Mouse (Mus musculus) kidney, embryonic 15.5 days (tissue): Measurements from ENCODE around the gene Pgpep1l. TPM values are rescaled to one million over a fixed set of nuclear protein-coding genes. Genes with fewer than 3 reads are reported as not detected.

Source experiments
- ATAC-seq: fragments of 200-750 bp; cut with Nextera tagmentation; replicated peaks from 2 replicates; pipeline ENCODE4 v1.8.0; 2017; ENCODE audit warnings: moderate TSS enrichment; ENCODE audit not compliant: low FRiP score
- H3K27ac ChIP-seq: fragments of 300-500 bp; sonication (generic); 2 replicates; pipeline ENCODE4 v1.5.1; 2015; ENCODE audit warnings: mild to moderate bottlenecking, inconsistent platforms
- H3K27me3 ChIP-seq: fragments of 300-500 bp; sonication (generic); 2 replicates; pipeline ENCODE4 v1.6.1; 2015; ENCODE audit warnings: inconsistent platforms
- H3K36me3 ChIP-seq: fragments of 300-500 bp; sonication (generic); 2 replicates; pipeline ENCODE4 v1.6.1; 2015; ENCODE audit warnings: inconsistent platforms
- H3K4me1 ChIP-seq: fragments of 300-500 bp; sonication (generic); 2 replicates; pipeline ENCODE4 v1.6.1; 2015; ENCODE audit warnings: inconsistent platforms
- H3K4me2 ChIP-seq: fragments of 300-500 bp; sonication (generic); 2 replicates; pipeline ENCODE4 v1.6.1; 2015; ENCODE audit warnings: moderate library complexity, mild to moderate bottlenecking, inconsistent platforms
- H3K4me3 ChIP-seq: fragments of 300-500 bp; sonication (generic); replicated peaks from 2 replicates; pipeline ENCODE4 v1.5.1; 2015; ENCODE audit warnings: mild to moderate bottlenecking, inconsistent platforms
- H3K9ac ChIP-seq: fragments of 300-500 bp; sonication (generic); 2 replicates; pipeline ENCODE4 v1.6.1; 2015; ENCODE audit warnings: mild to moderate bottlenecking, inconsistent platforms
- H3K9me3 ChIP-seq: fragments of 300-500 bp; sonication (generic); replicated peaks from 2 replicates; pipeline ENCODE4 v1.6.1; 2016; ENCODE audit warnings: inconsistent platforms
- WGBS: fragments of 180-500 bp; shearing (Covaris S2); methylation state at CpG from one replicate; pipeline ENCODE4 v1.1.7; 2015; ENCODE audit warnings: mixed read lengths; 5-methylcytosine and 5-hydroxymethylcytosine counted together
- polyA plus RNA-seq: library from polyadenylated mRNA; unstranded; fragments of >200 nt; fragmentation: Nextera tagmentation; extraction: Ambion mirVana; gene quantifications from 2 replicates; pipeline ENCODE4 v1.2.1, GENCODE M21; 2015

The Pgpep1l gene
- polyA plus RNA-seq, 1 experiment from 2014 or later: 0.17 TPM

- WGBS: 93% methylated on average over 10 of the region's 10 CpGs
- Histone ChIP-seq H3K27me3 (peaks cover 8% of the 10 kb centered on the region; the same call in 1 of the 2 replicates), H3K9ac (no peak overlapping the region), H3K4me2 (no peak overlapping the region), H3K27ac (no peak overlapping the region), H3K4me1 (peaks cover 20% of the 10 kb centered on the region), H3K9me3 (no peaks in the 10 kb centered on the region), H3K4me3 (no peak overlapping the region), H3K36me3 (no peaks in the 10 kb centered on the region)
- ATAC-seq: no peak
These were observed 8.6 kb upstream of the Pgpep1l start for GRCm38 (mm10) chr7:68272607-68273006.

GRCm38 (mm10) chr7:68271816-68272215 is 7.8 kb upstream of the Pgpep1l start:
- ATAC-seq: no peak

GRCm38 (mm10) chr7:68270551-68270950 is 6.5 kb upstream of the Pgpep1l start:
- Histone ChIP-seq H3K4me1 (peaks cover 14% of the 10 kb centered on the region), H3K4me2 (no peak overlapping the region), H3K36me3 (no peaks in the 10 kb centered on the region), H3K9me3 (no peaks in the 10 kb centered on the region), H3K9ac (no peak overlapping the region), H3K27ac (no peak overlapping the region), H3K27me3 (peaks cover 8% of the 10 kb centered on the region; the same call in 1 of the 2 replicates), H3K4me3 (no peak overlapping the region)
- WGBS: 58% methylated on average over 4 of the region's 4 CpGs
- ATAC-seq: no peak

More at GRCm38 (mm10) chr7:68271816-68272215, 7.8 kb upstream of the Pgpep1l start:
- Histone ChIP-seq H3K4me1 (peaks cover 16% of the 10 kb centered on the region), H3K27me3 (peaks cover 8% of the 10 kb centered on the region; the same call in 1 of the 2 replicates), H3K27ac (no peak overlapping the region), H3K4me3 (no peak overlapping the region), H3K9me3 (no peaks in the 10 kb centered on the region), H3K36me3 (no peaks in the 10 kb centered on the region), H3K9ac (no peak overlapping the region), H3K4me2 (no peak overlapping the region)
- 94% methylated on average over 6 of the region's 6 CpGs for WGBS

DNA sequence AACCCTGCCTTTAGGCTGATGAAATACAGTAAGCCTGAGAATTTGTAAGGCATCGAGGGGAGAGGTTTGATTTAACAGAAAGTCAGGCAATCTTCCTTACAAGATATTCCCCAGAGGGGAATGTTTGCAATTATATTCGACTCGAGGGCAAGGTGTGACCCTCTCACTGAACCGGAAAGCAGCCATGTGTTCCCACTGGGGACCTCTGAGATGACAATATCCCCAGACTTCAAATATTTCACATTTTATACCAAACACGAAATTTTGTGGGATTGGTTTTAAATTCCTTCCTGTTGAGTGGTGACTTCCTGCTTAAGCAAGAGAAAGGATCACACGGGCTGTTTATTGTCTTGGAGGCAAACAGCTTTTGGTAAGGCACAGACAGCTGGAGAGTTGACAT is 2.7 kb upstream of the Pgpep1l start:
- Histone ChIP-seq H3K36me3 (no peaks in the 10 kb centered on the region), H3K4me3 (no peak overlapping the region), H3K27ac (peak overlapping the region; percentile 23; the same call in 1 of the 2 replicates), H3K4me2 (peak overlapping the region; percentile 20; the same call in 1 of the 2 replicates), H3K9me3 (no peaks in the 10 kb centered on the region), H3K4me1 (peaks cover 47% of the 10 kb centered on the region), H3K27me3 (no peaks in the 10 kb centered on the region; the same call in 1 of the 2 replicates), H3K9ac (no peak overlapping the region)
- no peak for ATAC-seq
- WGBS: 9% methylated on average over 6 of the region's 6 CpGs

GRCm38 (mm10) chr7:68265391-68265790 is 1.4 kb upstream of the Pgpep1l start:
- ATAC-seq: no peak
- Histone ChIP-seq H3K4me1 (peaks cover 47% of the 10 kb centered on the region), H3K9ac (no peak overlapping the region), H3K9me3 (no peaks in the 10 kb centered on the region), H3K4me3 (no peak overlapping the region), H3K27me3 (no peaks in the 10 kb centered on the region; the same call in 1 of the 2 replicates), H3K4me2 (no peak overlapping the region), H3K27ac (no peak overlapping the region), H3K36me3 (no peaks in the 10 kb centered on the region)
- 15% methylated on average over 7 of the region's 7 CpGs for WGBS

GRCm38 (mm10) chr7:68264531-68264930 is 498 bp upstream of the Pgpep1l start:
- ATAC-seq: peak; percentile 38; the same call in 1 of the 2 replicates
- H3K4me2 ChIP-seq: peak overlapping the region; percentile 71
- H3K27me3 ChIP-seq: no peaks in the 10 kb centered on the region; the same call in 1 of the 2 replicates
- H3K36me3 ChIP-seq: no peaks in the 10 kb centered on the region
- no peaks in the 10 kb centered on the region for H3K9me3 ChIP-seq
- peak overlapping the region; percentile 46 for H3K27ac ChIP-seq
- peak overlapping the region; percentile 35; the same call in 1 of the 2 replicates for H3K9ac ChIP-seq
- WGBS: 5% methylated on average over 14 of the region's 14 CpGs
- H3K4me3 ChIP-seq: peak overlapping the region; percentile 38
- peaks cover 47% of the 10 kb centered on the region for H3K4me1 ChIP-seq

DNA sequence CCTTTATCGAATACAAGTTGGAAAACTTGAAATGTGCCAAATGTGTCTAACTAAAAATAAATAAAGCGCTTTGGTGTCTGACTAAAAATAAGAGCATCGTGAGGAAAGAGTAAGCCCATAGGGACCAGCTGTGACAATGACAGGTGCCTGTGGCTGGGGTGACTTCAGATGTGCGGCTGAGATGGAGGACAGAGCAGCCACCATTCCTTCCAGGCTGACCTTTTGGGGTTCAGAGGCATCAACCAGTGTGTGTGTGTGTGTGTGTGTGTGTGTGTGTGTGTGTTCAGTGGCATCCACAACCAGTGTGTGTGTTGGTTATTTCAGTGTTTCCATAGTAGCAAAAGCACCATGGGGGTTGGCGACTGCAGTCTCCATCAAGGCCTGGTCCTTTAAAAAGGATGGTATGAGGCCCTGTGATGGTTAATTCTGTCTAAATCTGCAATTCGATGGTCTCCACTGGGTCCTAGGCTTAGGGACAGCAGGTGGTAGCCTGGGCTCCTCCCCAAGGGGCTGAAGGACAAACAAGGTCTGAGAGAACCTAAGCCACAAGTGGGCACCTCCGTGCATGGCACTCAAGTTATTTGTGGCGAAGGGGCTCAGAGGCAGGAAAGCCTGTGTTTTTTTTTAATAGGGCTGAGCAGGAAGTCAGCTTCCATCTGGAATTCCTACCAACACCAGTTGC is 546 bp downstream of the Pgpep1l start:
- H3K27ac ChIP-seq: peak overlapping the region; percentile 46; the same call in 1 of the 2 replicates
- ATAC-seq: peak; percentile 1; the same call in 1 of the 2 replicates

DNA sequence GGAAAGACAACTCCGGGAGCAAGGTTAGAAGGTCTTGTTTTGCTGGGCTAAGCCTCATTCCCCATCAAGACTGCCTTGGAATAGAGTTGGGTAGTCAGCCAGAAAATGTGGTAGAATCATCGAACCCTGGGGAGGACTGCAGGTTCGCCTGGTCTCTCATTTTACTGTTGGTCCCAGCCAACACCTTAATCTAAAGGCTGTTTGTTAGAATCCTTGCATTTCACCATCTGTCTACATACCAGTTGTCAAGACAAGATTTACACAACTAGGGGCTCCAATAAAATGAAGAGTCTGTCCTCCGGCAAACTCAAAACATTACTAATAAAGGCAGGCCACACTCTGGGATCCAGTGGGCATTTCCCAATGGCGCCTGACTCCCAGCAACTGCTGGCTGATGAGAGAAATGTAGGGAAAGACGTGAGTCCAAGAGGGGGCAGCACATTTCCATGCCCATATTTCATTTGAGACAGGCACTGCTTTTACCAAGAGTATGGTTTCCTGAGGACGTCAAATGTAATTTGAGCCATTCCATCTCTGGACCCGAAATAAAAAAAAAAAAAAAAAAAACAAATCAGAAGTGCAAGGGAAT is 1.3 kb downstream of the Pgpep1l start:
- no peak overlapping the region for H3K4me3 ChIP-seq
- peaks cover 47% of the 10 kb centered on the region for H3K4me1 ChIP-seq
- H3K27me3 ChIP-seq: no peaks in the 10 kb centered on the region; the same call in 1 of the 2 replicates
- no peaks in the 10 kb centered on the region for H3K9me3 ChIP-seq
- 17% methylated on average over 8 of the region's 8 CpGs for WGBS
- no peak for ATAC-seq
- no peak overlapping the region for H3K9ac ChIP-seq
- no peak overlapping the region for H3K4me2 ChIP-seq
- H3K36me3 ChIP-seq: no peaks in the 10 kb centered on the region
- H3K27ac ChIP-seq: peak overlapping the region; percentile 43

More for the DNA sequence above, 546 bp downstream of the Pgpep1l start:
- H3K4me1 ChIP-seq: peaks cover 47% of the 10 kb centered on the region
- H3K27me3 ChIP-seq: no peaks in the 10 kb centered on the region; the same call in 1 of the 2 replicates
- H3K9me3 ChIP-seq: no peaks in the 10 kb centered on the region
- no peaks in the 10 kb centered on the region for H3K36me3 ChIP-seq
- peak overlapping the region; percentile 38 for H3K4me3 ChIP-seq
- peak overlapping the region; percentile 71 for H3K4me2 ChIP-seq
- WGBS: 45% methylated on average over 8 of the region's 8 CpGs
- peak overlapping the region; percentile 35; the same call in 1 of the 2 replicates for H3K9ac ChIP-seq

DNA sequence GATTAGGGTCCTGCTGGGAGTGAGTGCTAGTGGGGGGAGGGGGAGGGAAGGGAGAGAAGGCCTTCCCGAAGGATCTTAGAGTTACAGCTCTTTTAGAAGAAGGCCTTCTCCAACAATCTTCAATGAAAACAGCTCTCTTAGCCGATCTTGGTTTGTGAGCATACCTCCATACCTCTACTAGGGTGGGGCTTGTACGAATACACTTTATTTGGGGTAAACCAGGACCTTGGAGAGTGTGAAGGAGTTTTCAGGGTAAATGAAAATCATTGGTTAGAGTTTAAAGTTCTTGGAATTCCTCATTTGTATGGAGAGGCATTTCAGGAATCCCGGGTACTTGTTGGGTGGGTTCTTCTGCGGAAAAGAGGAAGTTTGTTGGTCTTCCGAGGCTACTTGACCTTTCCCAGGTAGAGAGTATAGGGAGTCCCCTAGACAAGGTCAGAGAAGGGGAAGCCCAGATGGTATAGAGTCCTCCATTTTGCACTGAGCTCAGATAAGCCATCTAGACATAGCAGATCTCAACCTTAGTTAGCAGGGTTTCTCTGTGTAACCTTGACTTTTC is 4.4 kb downstream of the Pgpep1l start:
- Histone ChIP-seq H3K4me3 (no peak overlapping the region), H3K36me3 (no peaks in the 10 kb centered on the region), H3K9me3 (no peaks in the 10 kb centered on the region), H3K27ac (no peak overlapping the region), H3K4me1 (peaks cover 27% of the 10 kb centered on the region), H3K4me2 (no peak overlapping the region), H3K27me3 (no peaks in the 10 kb centered on the region), H3K9ac (no peak overlapping the region)
- ATAC-seq: no peak
- WGBS: 75% methylated on average over 6 of the region's 6 CpGs

- Histone ChIP-seq H3K9me3 (no peaks in the 10 kb centered on the region), H3K4me1 (peaks cover 17% of the 10 kb centered on the region), H3K36me3 (no peaks in the 10 kb centered on the region), H3K4me2 (no peak overlapping the region), H3K4me3 (no peak overlapping the region), H3K27ac (no peak overlapping the region), H3K27me3 (no peaks in the 10 kb centered on the region), H3K9ac (no peak overlapping the region)
- ATAC-seq: no peak
- 85% methylated on average over 17 of the region's 17 CpGs for WGBS
These were observed 5.5 kb downstream of the Pgpep1l start for GRCm38 (mm10) chr7:68258326-68259150.

DNA sequence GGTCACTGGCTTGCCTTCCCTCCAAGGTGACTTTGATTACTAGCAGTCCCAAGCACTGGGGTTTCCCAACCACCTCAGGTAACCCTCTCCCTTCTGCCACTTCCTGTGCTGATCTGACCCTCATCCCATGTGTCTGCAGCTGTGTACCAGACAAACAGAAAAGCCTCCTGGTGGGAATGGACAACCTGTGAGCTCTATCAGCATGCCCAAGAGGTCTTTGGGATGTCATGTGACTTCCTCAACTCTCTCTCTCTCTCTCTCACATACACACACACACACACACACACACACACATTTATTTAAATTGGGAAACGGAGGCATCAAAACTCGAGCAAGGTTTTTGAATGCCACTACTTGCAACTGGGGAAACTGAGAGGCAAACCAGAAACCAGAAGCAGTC is 6.3 kb downstream of the Pgpep1l start:
- Histone ChIP-seq H3K4me1 (peaks cover 11% of the 10 kb centered on the region), H3K9ac (no peak overlapping the region), H3K27ac (no peak overlapping the region), H3K36me3 (no peaks in the 10 kb centered on the region), H3K27me3 (no peaks in the 10 kb centered on the region), H3K4me3 (no peak overlapping the region), H3K4me2 (no peak overlapping the region), H3K9me3 (no peaks in the 10 kb centered on the region)
- whole genome bisulfite sequencing: 76% methylated on average over 2 of the region's 2 CpGs
- ATAC-seq: no peak
